Mouse (Mus musculus) G1E (cell line): ENCODE measurements at regions not wholly inside any gene's neighbourhood (a gene's known extent, or its start where the extent isn't known, plus 50 kb on each side); places are given as distances from the start of the nearest gene placed in this dataset.

Experiments used
- CTCF ChIP-seq: IDR thresholded peaks from 2 replicates; pipeline ENCODE4 v1.5.1; 2012; ENCODE audit warnings: low read depth, low read length, inconsistent platforms, mixed read lengths
- GATA1 ChIP-seq: IDR thresholded peaks from 2 replicates; pipeline ENCODE4 v1.6.1; 2012; ENCODE audit warnings: borderline replicate concordance, low read length, inconsistent platforms, mixed read lengths
- GATA2 ChIP-seq: IDR thresholded peaks from 2 replicates; pipeline ENCODE4 v1.6.1; 2012; ENCODE audit warnings: low read depth, low read length, inconsistent platforms, borderline replicate concordance
- POLR2AphosphoS5 ChIP-seq: IDR thresholded peaks from 2 replicates; pipeline ENCODE4 v1.6.1; 2012; ENCODE audit warnings: low read depth, low read length, inconsistent platforms; ENCODE audit not compliant: insufficient replicate concordance
- TAL1 ChIP-seq: conservative IDR thresholded peaks from 2 replicates; pipeline ENCODE4 v1.6.1; 2012; ENCODE audit warnings: low read depth, low read length, inconsistent platforms, mixed read lengths

DNA sequence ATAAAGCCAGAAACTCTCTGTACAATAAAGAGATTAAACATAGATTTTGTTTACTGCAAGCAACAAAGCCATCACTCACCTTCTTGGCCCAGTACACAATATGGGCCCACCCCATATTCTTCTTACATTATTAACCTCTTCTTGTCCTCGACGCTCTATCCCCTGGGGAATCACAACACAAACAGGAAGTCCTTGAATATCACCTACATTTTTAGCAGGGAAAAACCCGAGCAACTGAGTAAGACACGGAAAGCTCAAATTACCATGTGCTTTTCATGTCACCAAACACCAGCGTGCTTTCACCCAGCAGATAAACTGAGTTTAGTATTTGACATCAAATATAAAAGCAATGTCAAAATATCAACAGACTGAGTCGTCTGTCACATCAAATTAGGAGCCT is 179.7 kb downstream of the Parm1 start:
- TF ChIP-seq CTCF = no peak
- no peak for TF ChIP-seq POLR2AphosphoS5
- TF ChIP-seq GATA1 = no peak
- no peak for TF ChIP-seq TAL1
- no peak for TF ChIP-seq GATA2
